Mouse (Mus musculus): Measurements from ENCODE around the gene Morc1. TPM values are rescaled to one million over a fixed set of nuclear protein-coding genes. Genes with fewer than 3 reads are reported as not detected.
A peak's percentile ranks its signal among the peaks of the same experiment; 100 is the strongest.

Morc1 gene
- 0.03 TPM in 1 of 2 replicates, not detected in the other for polyA plus RNA-seq (2012; rRNA removed)

DNA sequence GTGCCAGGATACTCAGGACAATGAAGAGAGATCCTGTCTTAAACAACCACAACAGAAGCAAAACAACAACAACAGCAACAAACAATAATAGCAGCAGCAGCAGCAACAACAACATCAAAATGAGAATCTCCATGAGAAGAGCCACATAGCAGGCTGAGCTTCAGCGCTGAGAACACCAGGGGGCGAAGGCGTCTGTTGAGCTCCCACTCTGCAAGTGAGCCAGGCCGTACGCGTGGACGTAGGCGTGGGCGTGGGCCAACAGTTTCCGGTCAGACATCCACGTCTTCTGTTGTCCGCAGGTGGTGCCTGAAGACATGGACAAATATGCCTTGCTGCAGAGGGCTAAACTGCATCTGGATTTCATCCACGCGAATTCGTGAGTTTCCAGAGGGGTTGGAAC, at the start of gene Morc1:
Morc1 (plus strand) TSS at position 211 of the 400 bp plus-strand sequence.
- DNase-seq (ENCODE audit: low read depth): no peak
- TF ChIP-seq POLR2A (IDR thresholded peaks at IDR 0.05; ENCODE audit: borderline replicate concordance, extremely low read depth, insufficient read depth, insufficient read length, poor library complexity, severe bottlenecking) (no peak), CTCF (IDR thresholded peaks at IDR 0.05; ENCODE audit: borderline replicate concordance, extremely low read depth, insufficient read depth, insufficient read length) (0 out of 2 replicates have a peak, but pooled peaks have one; percentile 2)

DNA sequence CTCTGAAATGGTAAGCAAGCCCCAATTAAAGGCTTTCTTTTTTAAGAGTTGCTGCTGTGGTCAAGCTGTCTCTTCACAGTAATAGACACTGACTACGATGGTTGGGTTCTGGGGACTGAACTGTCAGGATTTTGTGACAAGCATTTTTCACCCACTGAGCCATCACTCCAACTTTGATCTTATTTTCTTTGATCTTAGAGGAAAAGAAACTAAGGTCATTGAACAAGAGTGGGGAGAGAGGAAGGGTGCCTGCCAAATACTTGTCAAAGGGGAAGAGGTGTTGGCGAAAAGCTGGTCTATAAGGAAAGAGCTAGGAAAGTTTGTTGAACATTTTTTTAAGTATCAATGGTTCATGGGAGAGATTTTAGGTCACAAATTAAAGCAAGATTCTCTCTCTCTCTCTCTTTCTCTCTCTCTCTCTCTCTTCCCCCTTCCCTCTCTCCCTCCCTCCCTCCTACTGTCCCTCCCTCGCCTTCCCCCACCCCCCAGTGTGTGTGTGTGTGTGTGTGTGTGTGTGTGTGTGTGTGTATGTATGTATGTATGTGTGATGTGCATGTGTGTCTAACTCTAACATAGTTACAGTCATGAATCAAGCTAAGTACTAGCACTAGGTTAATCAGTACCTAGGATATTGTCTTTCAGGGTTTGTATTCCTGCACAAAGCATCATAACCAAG, 47.3 kb upstream of the Morc1 start:
- TF ChIP-seq POLR2A (IDR thresholded peaks at IDR 0.05; ENCODE audit: borderline replicate concordance, extremely low read depth, insufficient read depth, insufficient read length, poor library complexity, severe bottlenecking): no peak
- no peak for TF ChIP-seq CTCF (IDR thresholded peaks at IDR 0.05; ENCODE audit: borderline replicate concordance, extremely low read depth, insufficient read depth, insufficient read length)

GRCm38 (mm10) chr16:48386982-48387381, 44.1 kb upstream of the Morc1 start:
- no peak for TF ChIP-seq CTCF (IDR thresholded peaks at IDR 0.05; ENCODE audit: borderline replicate concordance, extremely low read depth, insufficient read depth, insufficient read length)
- TF ChIP-seq POLR2A (IDR thresholded peaks at IDR 0.05; ENCODE audit: borderline replicate concordance, extremely low read depth, insufficient read depth, insufficient read length, poor library complexity, severe bottlenecking): no peak
- DNase-seq (ENCODE audit: low read depth): peak; percentile 20

More for the DNA sequence above, 47.3 kb upstream of the Morc1 start:
- DNase-seq (ENCODE audit: low read depth): no peak

DNA sequence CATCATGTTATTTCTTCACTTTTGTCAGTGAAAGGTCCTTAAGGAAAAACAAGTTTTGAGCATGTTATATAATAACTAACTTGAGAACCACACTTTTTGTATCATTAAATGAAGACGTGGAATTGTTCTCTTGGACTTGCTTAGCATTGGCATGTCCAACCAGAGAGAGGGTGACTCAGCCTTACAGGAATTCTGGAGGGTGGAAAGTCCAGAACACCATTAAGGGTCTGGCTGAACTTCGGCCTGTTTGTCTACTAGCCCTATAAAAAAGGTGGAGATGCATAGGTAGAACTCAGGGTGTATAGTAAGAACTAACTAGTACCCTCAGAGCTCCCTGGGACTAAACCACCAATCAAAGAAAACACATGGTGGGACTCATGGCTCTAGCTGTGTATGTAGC, 35.8 kb upstream of the Morc1 start:
- DNase-seq (ENCODE audit: low read depth): no peak
- no peak for TF ChIP-seq POLR2A (IDR thresholded peaks at IDR 0.05; ENCODE audit: borderline replicate concordance, extremely low read depth, insufficient read depth, insufficient read length, poor library complexity, severe bottlenecking)
- TF ChIP-seq CTCF (IDR thresholded peaks at IDR 0.05; ENCODE audit: borderline replicate concordance, extremely low read depth, insufficient read depth, insufficient read length): no peak

- no peak for TF ChIP-seq POLR2A (IDR thresholded peaks at IDR 0.05; ENCODE audit: borderline replicate concordance, extremely low read depth, insufficient read depth, insufficient read length, poor library complexity, severe bottlenecking)
- no peak for TF ChIP-seq CTCF (IDR thresholded peaks at IDR 0.05; ENCODE audit: borderline replicate concordance, extremely low read depth, insufficient read depth, insufficient read length)
- no peak for DNase-seq (ENCODE audit: low read depth)
Observed at GRCm38 (mm10) chr16:48402963-48403362, 28.1 kb upstream of the Morc1 start.

DNA sequence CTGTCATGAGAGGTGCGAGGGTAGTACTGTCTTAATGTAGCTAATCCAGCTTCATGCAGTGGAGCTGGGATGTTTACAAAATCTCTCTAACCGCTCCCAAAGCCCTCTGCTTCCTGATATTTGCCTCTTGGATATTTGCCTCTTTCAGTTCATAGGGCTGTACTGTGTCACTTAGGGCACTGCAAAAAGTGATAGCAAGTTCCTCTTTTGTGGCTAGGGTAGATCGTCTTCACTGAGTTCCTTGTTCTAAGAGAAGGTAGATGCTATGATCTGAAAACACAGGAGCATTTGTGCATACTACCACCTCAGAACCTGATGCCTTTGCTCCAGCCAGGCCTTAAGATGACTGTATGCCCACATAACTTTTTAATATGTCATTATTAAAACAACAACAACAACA, 27.6 kb upstream of the Morc1 start:
- TF ChIP-seq POLR2A (IDR thresholded peaks at IDR 0.05; ENCODE audit: borderline replicate concordance, extremely low read depth, insufficient read depth, insufficient read length, poor library complexity, severe bottlenecking): no peak
- TF ChIP-seq CTCF (IDR thresholded peaks at IDR 0.05; ENCODE audit: borderline replicate concordance, extremely low read depth, insufficient read depth, insufficient read length): no peak
- DNase-seq (ENCODE audit: low read depth): no peak

GRCm38 (mm10) chr16:48404009-48404408, 27.0 kb upstream of the Morc1 start:
- no peak for TF ChIP-seq CTCF (IDR thresholded peaks at IDR 0.05; ENCODE audit: borderline replicate concordance, extremely low read depth, insufficient read depth, insufficient read length)
- no peak for TF ChIP-seq POLR2A (IDR thresholded peaks at IDR 0.05; ENCODE audit: borderline replicate concordance, extremely low read depth, insufficient read depth, insufficient read length, poor library complexity, severe bottlenecking)
- DNase-seq (ENCODE audit: low read depth): no peak

- no peak for DNase-seq (ENCODE audit: low read depth)
- TF ChIP-seq CTCF (IDR thresholded peaks at IDR 0.05; ENCODE audit: borderline replicate concordance, extremely low read depth, insufficient read depth, insufficient read length) (no peak), POLR2A (IDR thresholded peaks at IDR 0.05; ENCODE audit: borderline replicate concordance, extremely low read depth, insufficient read depth, insufficient read length, poor library complexity, severe bottlenecking) (no peak)
Observed at GRCm38 (mm10) chr16:48405674-48406403, 25.2 kb upstream of the Morc1 start.

GRCm38 (mm10) chr16:48409580-48409979, 21.5 kb upstream of the Morc1 start:
- TF ChIP-seq POLR2A (IDR thresholded peaks at IDR 0.05; ENCODE audit: borderline replicate concordance, extremely low read depth, insufficient read depth, insufficient read length, poor library complexity, severe bottlenecking): no peak
- TF ChIP-seq CTCF (IDR thresholded peaks at IDR 0.05; ENCODE audit: borderline replicate concordance, extremely low read depth, insufficient read depth, insufficient read length): no peak
- no peak for DNase-seq (ENCODE audit: low read depth)

- TF ChIP-seq POLR2A (IDR thresholded peaks at IDR 0.05; ENCODE audit: borderline replicate concordance, extremely low read depth, insufficient read depth, insufficient read length, poor library complexity, severe bottlenecking) (no peak), CTCF (IDR thresholded peaks at IDR 0.05; ENCODE audit: borderline replicate concordance, extremely low read depth, insufficient read depth, insufficient read length) (no peak)
- no peak for DNase-seq (ENCODE audit: low read depth)
Observed at GRCm38 (mm10) chr16:48410125-48410524, 20.9 kb upstream of the Morc1 start.

GRCm38 (mm10) chr16:48412246-48412645, 18.8 kb upstream of the Morc1 start, which contains the start of gene Gm5485:
TSS of gene Gm5485 (minus strand) at chr16:48412416.
- TF ChIP-seq CTCF (IDR thresholded peaks at IDR 0.05; ENCODE audit: borderline replicate concordance, extremely low read depth, insufficient read depth, insufficient read length) (no peak), POLR2A (IDR thresholded peaks at IDR 0.05; ENCODE audit: borderline replicate concordance, extremely low read depth, insufficient read depth, insufficient read length, poor library complexity, severe bottlenecking) (no peak)
- DNase-seq (ENCODE audit: low read depth): no peak
